Mouse (Mus musculus): ENCODE results near the gene Fam228a. TPM values are rescaled to one million over a fixed set of nuclear protein-coding genes. Genes with fewer than 3 reads are reported as not detected.

Gene Fam228a
- total RNA-seq, 4 experiments from 2014 or later, result 1.6 to 2.9 (median 2.1) TPM

Other genes with a start within 250 kb of the Fam228a start
- gene Itsn2, start 145.8 kb downstream of the Fam228a start, total RNA-seq (2022), result 10 to 100 TPM; 65.5 to 75.0 (median 69.1) TPM
- gene Gm3625, start 145.5 kb downstream of the Fam228a start, total RNA-seq (2022), result not detected
- 10 to 100 TPM; 11.6 to 17.1 (median 13.1) TPM for gene Pfn4, start 30.6 kb upstream of the Fam228a start, total RNA-seq (2022)
- 10 to 100 TPM; 17.6 to 20.0 (median 19.1) TPM for gene Fam228b, start 30.8 kb upstream of the Fam228a start, total RNA-seq (2022)
- gene Sf3b6, start 79.1 kb upstream of the Fam228a start, total RNA-seq (2022), result 10 to 100 TPM; 69.8 to 92.7 (median 81.2) TPM
- 10 to 100 TPM; 31.7 to 41.8 (median 39.3) TPM for gene Fkbp1b, start 103.2 kb upstream of the Fam228a start, total RNA-seq (2022)
- 10 to 100 TPM; 10.8 to 16.3 (median 13.0) TPM for gene Wdcp, start 104.9 kb upstream of the Fam228a start, total RNA-seq (2022)
- gene Mfsd2b, start 135.9 kb upstream of the Fam228a start, total RNA-seq (2022), result under 1 TPM; 0.66 to 0.89 (median 0.77) TPM
- 10 to 100 TPM; 51.3 to 64.0 (median 57.8) TPM for gene Ubxn2a, start 169.3 kb upstream of the Fam228a start, total RNA-seq (2022)
- gene Atad2b, start 178.9 kb upstream of the Fam228a start, total RNA-seq (2022), result 10 to 100 TPM; 30.1 to 35.9 (median 33.0) TPM

Measured in left cerebral cortex, adult 8-10 months (tissue).